Mouse (Mus musculus) spleen, postnatal 36 days (tissue): ENCODE results near the gene Hsd17b12.

Source experiments
- DNase-seq, 2 experiments: peaks; one replicate each; pipeline ENCODE4 v3.0.0; 2022; ENCODE audit warnings: low spot score in 2 of 2, mixed read lengths in 1 of 2

The Hsd17b12 gene

GRCm38 (mm10) chr2:94089901-94090300 lies 67.9 kb downstream of the Hsd17b12 start:
- DNase-seq = no peak

GRCm38 (mm10) chr2:94069482-94069881 lies 88.3 kb downstream of the Hsd17b12 start:
- no peak for DNase-seq

- no peak for DNase-seq
Measured at GRCm38 (mm10) chr2:94066540-94067135, 91.1 kb downstream of the Hsd17b12 start.

- no peak for DNase-seq
Measured at GRCm38 (mm10) chr2:94066120-94066519, 91.6 kb downstream of the Hsd17b12 start.

GRCm38 (mm10) chr2:94062791-94063190 lies 95.0 kb downstream of the Hsd17b12 start:
- DNase-seq = no peak

- DNase-seq = no peak
Measured at GRCm38 (mm10) chr2:94059459-94059858, 98.3 kb downstream of the Hsd17b12 start.

GRCm38 (mm10) chr2:94054813-94055212 lies 103.0 kb downstream of the Hsd17b12 start:
- no peak for DNase-seq

GRCm38 (mm10) chr2:94051952-94052351 lies 105.8 kb downstream of the Hsd17b12 start:
- no peak for DNase-seq

- DNase-seq = no peak
Measured at GRCm38 (mm10) chr2:94050901-94051300, 106.9 kb downstream of the Hsd17b12 start.

GRCm38 (mm10) chr2:94049471-94050176 lies 108.1 kb downstream of the Hsd17b12 start:
- no peak for DNase-seq

- no peak for DNase-seq
Measured at GRCm38 (mm10) chr2:94048733-94049470, 108.9 kb downstream of the Hsd17b12 start.

- no peak for DNase-seq
Measured at GRCm38 (mm10) chr2:94048271-94048670, 109.5 kb downstream of the Hsd17b12 start.

- no peak for DNase-seq
Measured at GRCm38 (mm10) chr2:94045411-94046090, 112.2 kb downstream of the Hsd17b12 start.

GRCm38 (mm10) chr2:94044174-94044573 lies 113.6 kb downstream of the Hsd17b12 start:
- no peak for DNase-seq

- DNase-seq = no peak
Measured at GRCm38 (mm10) chr2:94043662-94044061, 114.1 kb downstream of the Hsd17b12 start.

- DNase-seq = no peak
Measured at GRCm38 (mm10) chr2:94042461-94042860, 115.3 kb downstream of the Hsd17b12 start.

GRCm38 (mm10) chr2:94040391-94041125 lies 117.2 kb downstream of the Hsd17b12 start:
- no peak for DNase-seq

- DNase-seq = peak; percentile 10 to 23
Measured at GRCm38 (mm10) chr2:94035428-94036331, 122.1 kb downstream of the Hsd17b12 start.

GRCm38 (mm10) chr2:94030602-94031001 lies 127.2 kb downstream of the Hsd17b12 start:
- no peak for DNase-seq

- DNase-seq = no peak
Measured at GRCm38 (mm10) chr2:94024637-94025036, 133.1 kb downstream of the Hsd17b12 start.
